Mouse (Mus musculus) cortical plate, adult 2 months (tissue): Measurements from ENCODE around the gene Bace2. TPM values are rescaled to one million over a fixed set of nuclear protein-coding genes. Genes with fewer than 3 reads are reported as not detected.

ENCODE experiments used
- H3K27ac ChIP-seq: fragments of 200-500 bp; 2 replicates; pipeline ENCODE4 v1.5.1; 2012; ENCODE audit warnings: low read length, control low read depth, inconsistent platforms; ENCODE audit not compliant: insufficient read depth
- H3K4me1 ChIP-seq: fragments of 200-500 bp; 2 replicates; pipeline ENCODE4 v1.6.1; 2011; ENCODE audit warnings: low read length; ENCODE audit not compliant: control insufficient read depth, insufficient read depth
- H3K4me3 ChIP-seq: fragments of 200-500 bp; 2 replicates; pipeline ENCODE4 v1.5.1; 2011; ENCODE audit warnings: mild to moderate bottlenecking, low read length, control low read depth; ENCODE audit not compliant: insufficient read depth
- CTCF ChIP-seq: fragments of 200-500 bp; IDR thresholded peaks from 2 replicates; pipeline ENCODE4 v1.5.1; 2011; ENCODE audit warnings: mild to moderate bottlenecking, control low read depth, low read length; ENCODE audit not compliant: insufficient read depth; ENCODE audit errors: extremely low read depth
- POLR2A ChIP-seq: fragments of 200-500 bp; IDR thresholded peaks from 2 replicates; pipeline ENCODE4 v1.6.1; 2011; ENCODE audit warnings: mild to moderate bottlenecking, low read length, control low read depth; ENCODE audit not compliant: insufficient read depth; ENCODE audit errors: extremely low read depth
- polyA plus RNA-seq: library from polyadenylated mRNA; depleted of rRNA; stranded (reverse); fragments of >200 nt; gene quantifications from 2 replicates; pipeline ENCODE4 v1.2.3, GENCODE M21; 2012; rRNA removed

Gene Bace2
- polyA plus RNA-seq, 1 experiment, result 3.5 TPM

DNA sequence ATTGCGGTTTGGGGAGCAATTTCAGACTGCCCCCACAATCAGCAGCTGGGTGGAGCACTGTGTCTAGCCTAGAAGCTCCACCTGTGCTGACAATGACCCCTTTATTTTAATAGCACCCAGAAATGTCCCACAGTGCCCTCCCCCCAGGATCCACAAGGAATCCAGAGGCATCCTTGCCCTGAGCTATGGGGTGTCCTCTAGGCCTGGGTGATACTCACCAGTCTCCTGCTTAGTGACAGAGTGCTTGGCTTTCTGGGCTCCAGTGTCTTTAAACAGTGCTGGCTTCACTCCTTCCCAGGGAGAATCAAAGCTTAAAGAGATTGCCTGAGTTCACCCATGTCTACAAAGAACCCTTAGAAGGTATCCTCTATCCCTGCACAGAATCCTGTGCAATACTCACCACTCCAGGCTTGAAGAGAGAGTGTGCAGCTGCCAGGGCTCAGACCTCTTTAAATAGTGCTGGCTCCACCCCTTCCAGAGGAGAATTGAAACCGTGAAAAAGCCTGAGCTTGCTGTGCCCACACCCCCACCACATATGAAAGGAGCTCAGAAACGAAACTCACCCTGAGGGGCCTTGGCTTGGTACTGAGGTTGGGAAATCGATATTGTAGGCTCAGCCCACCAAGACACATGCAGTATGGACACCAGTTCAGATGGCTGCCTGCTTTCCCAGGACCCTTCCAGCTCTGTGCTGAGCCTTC, 106.1 kb downstream of the Bace2 start, which contains the start of gene Mx1:
Mx1 (minus strand) TSS at position 427 of the 701 bp plus-strand sequence.
- TF ChIP-seq CTCF, result no peak
- no peak for TF ChIP-seq POLR2A
- H3K27ac ChIP-seq, result no peak within 1 kb of the TSS
- no peak within 1 kb of the TSS for H3K4me3 ChIP-seq
- peaks cover 3% of the 10 kb centered on the region for H3K4me1 ChIP-seq

DNA sequence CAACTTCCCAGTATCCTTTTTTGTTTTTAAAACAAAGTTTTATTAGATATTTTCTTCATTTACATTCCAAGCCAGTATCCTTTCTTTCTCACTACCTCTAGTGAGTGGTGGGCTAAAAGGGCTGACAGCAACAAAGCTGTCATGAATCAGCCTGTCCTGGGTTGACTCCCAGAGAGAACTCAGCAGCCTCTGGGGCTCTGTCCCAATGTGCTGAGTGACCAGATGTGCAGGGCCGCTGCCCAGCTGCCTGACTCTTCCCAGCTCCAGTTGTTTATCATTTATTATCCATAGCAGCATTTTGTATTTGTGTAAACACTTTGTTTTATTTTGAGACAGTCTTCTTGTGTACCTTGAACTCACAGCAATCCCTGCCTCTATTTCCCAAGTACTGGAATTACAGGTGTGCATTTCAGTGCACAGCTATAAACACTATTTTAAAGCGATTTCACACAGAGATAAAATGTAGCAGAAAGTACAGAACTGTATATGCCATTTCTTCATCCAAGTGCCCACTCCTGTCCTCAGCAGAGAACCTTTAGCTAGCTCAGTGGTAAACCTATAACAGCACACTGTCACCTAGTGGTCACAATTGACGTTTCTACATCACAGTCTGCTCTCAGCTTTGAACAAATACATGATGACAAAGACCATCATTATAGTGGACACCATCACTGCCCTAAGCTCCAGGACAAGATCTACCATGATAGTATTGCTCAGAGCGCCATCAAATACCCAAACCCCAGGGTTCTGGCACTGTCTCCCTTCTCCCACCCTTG, 109.8 kb downstream of the Bace2 start:
- H3K27ac ChIP-seq, result no peak overlapping the region
- TF ChIP-seq CTCF, result peak; percentile 65
- TF ChIP-seq POLR2A, result no peak
- H3K4me3 ChIP-seq, result no peak overlapping the region
- peaks cover 3% of the 10 kb centered on the region for H3K4me1 ChIP-seq

- Histone ChIP-seq H3K27ac (no peak overlapping the region), H3K4me1 (peaks cover 3% of the 10 kb centered on the region), H3K4me3 (no peak overlapping the region)
- TF ChIP-seq CTCF, result no peak
- TF ChIP-seq POLR2A, result no peak
These were observed 110.9 kb downstream of the Bace2 start for GRCm38 (mm10) chr16:97467472-97467871.

DNA sequence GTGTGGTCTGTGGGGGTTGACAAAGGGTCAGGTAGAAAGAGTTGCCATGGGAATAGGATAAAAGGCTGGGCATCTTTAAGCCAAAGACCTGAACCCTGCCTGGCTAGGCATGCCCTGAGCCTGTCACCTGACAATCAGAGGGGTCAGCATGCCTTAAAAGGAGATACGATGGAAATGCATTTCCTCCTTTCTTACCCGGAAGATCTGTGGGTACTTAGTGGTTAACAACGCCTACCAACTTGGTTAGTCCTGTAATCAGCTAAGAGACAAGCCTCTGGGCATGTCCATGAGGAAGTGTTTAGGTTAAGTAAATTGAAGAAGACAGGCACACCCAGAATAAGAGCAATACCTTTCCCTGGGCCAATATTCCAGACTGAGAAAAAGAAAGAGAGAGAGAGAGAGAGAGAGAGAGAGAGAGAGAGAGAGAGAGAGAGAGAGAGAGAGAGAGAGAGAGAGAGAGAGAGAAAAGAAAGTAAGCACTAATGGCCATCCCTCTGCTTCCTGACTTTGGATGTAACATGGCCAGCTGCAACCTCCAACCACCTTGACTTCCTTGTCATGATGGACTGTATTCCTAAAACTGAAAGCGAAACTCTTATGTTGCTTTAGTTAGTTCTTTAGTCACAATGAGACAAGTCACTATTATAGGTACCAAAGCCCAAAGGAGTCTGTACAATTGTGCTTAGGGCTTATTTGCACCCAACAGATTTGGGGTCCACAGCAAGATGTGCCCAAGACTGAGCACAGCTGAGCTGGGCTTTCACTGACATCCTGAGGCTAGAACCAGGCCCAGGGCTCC, 111.7 kb downstream of the Bace2 start:
- no peak for TF ChIP-seq POLR2A
- TF ChIP-seq CTCF, result no peak
- Histone ChIP-seq H3K4me1 (no peaks in the 10 kb centered on the region), H3K4me3 (no peak overlapping the region), H3K27ac (no peak overlapping the region)

DNA sequence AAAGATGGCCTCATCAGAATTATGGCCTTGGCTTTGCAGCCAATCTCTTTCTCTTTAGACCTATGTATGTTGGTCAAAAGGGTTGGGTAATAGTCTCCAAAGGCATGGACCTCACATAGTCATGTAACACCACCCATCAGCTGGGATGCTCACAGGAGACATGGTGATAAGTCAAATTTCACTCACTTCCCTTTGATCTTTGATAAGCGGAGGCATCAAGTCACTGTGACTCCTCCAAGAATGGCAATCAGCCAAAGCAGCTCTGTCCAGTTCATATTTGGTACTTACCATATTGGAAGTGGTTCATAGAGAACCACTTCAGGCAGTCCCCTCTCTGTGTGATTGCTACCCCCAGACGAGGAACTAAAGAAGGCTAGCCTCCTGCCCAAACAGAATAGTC, 118.1 kb downstream of the Bace2 start:
- no peak overlapping the region for H3K27ac ChIP-seq
- TF ChIP-seq POLR2A, result no peak
- no peak for TF ChIP-seq CTCF
- no peak overlapping the region for H3K4me3 ChIP-seq
- no peaks in the 10 kb centered on the region for H3K4me1 ChIP-seq

DNA sequence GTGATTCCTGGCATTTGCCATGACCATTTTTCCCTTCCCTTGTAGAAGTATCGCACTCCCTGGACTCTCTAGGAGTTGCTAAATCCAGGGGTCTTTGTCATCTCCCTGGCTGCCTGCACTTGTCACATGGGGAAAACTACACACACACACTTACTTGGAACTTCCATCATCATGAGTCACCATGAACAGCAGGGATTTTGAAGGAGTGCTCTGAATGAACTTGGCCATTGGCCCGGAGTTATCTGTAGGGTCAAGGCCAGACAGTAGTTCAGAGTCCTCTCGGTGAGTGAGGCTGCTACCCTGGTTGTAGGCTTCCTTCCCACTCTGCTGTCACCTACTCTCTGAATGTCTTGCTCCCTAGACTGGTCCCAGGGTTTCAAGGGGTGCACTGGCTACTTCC, 119.0 kb downstream of the Bace2 start:
- TF ChIP-seq POLR2A (no peak), CTCF (no peak)
- H3K4me1 ChIP-seq, result no peaks in the 10 kb centered on the region
- H3K4me3 ChIP-seq, result no peak overlapping the region
- H3K27ac ChIP-seq, result no peak overlapping the region

DNA sequence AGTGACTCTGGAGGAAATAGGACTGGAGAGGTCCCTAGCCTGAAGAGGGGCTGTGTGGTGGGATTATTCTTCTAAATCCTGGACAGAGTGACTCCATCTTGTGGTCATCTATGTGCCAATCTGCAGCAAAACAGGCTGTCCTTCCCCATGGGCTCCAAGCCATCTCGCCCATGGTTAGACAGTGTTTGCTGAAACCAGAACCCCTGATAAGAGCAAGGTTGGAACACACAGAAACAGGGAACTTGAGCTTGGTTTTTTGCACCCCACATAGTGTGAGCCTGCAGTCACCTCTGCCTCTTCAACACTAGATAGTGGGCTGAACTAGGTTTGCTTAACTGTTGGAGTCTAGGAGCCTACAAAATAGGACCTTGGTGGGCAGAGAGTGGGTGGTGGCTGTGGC, 120.0 kb downstream of the Bace2 start:
- no peak overlapping the region for H3K27ac ChIP-seq
- TF ChIP-seq POLR2A, result no peak
- TF ChIP-seq CTCF, result no peak
- H3K4me1 ChIP-seq, result no peaks in the 10 kb centered on the region
- H3K4me3 ChIP-seq, result no peak overlapping the region

DNA sequence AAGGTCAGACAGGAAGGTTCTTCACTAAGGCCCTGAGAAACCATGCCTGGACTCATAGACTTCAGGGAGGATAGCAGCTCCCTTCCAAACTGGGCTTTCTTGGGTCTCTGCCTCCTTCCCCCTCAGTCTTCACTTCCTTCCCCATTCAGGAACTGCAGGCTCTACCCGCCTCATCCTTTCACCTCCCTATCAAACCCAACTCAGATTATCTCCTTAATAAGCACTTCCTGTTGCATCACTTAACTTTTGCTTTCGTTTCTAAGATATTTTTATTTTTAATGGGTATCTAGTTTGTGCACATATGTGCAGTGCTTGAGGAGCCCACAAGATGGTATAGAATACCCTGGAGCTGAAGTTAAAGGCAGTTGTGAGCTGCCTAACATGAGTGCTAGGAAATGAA, 122.1 kb downstream of the Bace2 start:
- H3K4me1 ChIP-seq, result no peaks in the 10 kb centered on the region
- no peak overlapping the region for H3K27ac ChIP-seq
- TF ChIP-seq CTCF (no peak), POLR2A (no peak)
- H3K4me3 ChIP-seq, result no peak overlapping the region

GRCm38 (mm10) chr16:97492369-97492768, 135.8 kb downstream of the Bace2 start:
- H3K4me1 ChIP-seq, result no peaks in the 10 kb centered on the region
- TF ChIP-seq POLR2A, result no peak
- TF ChIP-seq CTCF, result no peak
- H3K27ac ChIP-seq, result no peak overlapping the region
- H3K4me3 ChIP-seq, result no peak overlapping the region

Other genes starting within 250 kb of the Bace2 start
- 20.4 and 21.8 TPM in 2 replicates for gene Dscam, start 186.0 kb upstream of the Bace2 start, polyA plus RNA-seq
- 0.53 and 0.75 TPM in 2 replicates for gene Mx1, start 106.2 kb downstream of the Bace2 start, polyA plus RNA-seq
- gene Fam3b, start 158.1 kb downstream of the Bace2 start, polyA plus RNA-seq, result not detected in 2 replicates